Comparison of ENCODE assay signal across 24 mouse cellular contexts in genomic region chr4:55464192-55464591, GRCm38 (mm10).
DNase-seq lines count a peak whose midpoint lies in the region; ATAC-seq and TF ChIP-seq lines count a peak whose summit lies in the region.
"Had no signal": no experiment of that assay in that cellular context is flagged by ENCODE, and none has a peak within 500 bp of the region (broad histone marks: within the 10 kb centered on the region; RNA-seq: fewer than 3 reads in every experiment).

No protein-coding gene starts in this region.

- no peaks in the 10 kb centered on the region for H3K79me2 ChIP-seq in MEL (ENCODE audit: control insufficient read depth, insufficient read depth, low read length, poor library complexity)

- DNase-seq in forebrain, embryonic 11.5 days (ENCODE audit: low spot score) = no peak
- DNase-seq in MEL (ENCODE audit: low read depth, low spot score) = peak; percentile 30
- DNase-seq in layer of hippocampus, adult 11-12 months (ENCODE audit: low spot score) = no peak
- DNase-seq: adrenal gland, adult 8-10 months; cerebellum, adult 18-20 months; cerebellum, postnatal 14 days; gastrocnemius, postnatal 25 days; heart, adult 2 months; heart, postnatal 14 days; kidney, adult 9 months; kidney, postnatal 14 days; layer of hippocampus, postnatal 36 days; spleen, adult 18-20 months; thymus, postnatal 14 days had no signal

- ATAC-seq in forebrain, embryonic 11.5 days (replicated peaks; ENCODE audit: low FRiP score) = peak; percentile 58
- ATAC-seq in forebrain, embryonic 15.5 days (replicated peaks) = no peak
- peak; percentile 78 for ATAC-seq in intestine, embryonic 15.5 days
- no peak for ATAC-seq in inflammation-experienced regulatory T-cells, adult 6 months

- WGBS in forebrain, embryonic 11.5 days = 8% methylated on average over 8 of the region's 8 CpGs
- 9% methylated on average over 8 of the region's 8 CpGs for WGBS in forebrain, embryonic 15.5 days
- 29% methylated on average over 8 of the region's 8 CpGs for WGBS in intestine, embryonic 15.5 days

- H3K36me3 ChIP-seq in forebrain, embryonic 11.5 days (ENCODE audit: control insufficient read depth, insufficient read depth, low read length) = no peaks in the 10 kb centered on the region
- H3K36me3 ChIP-seq in forebrain, embryonic 15.5 days = no peaks in the 10 kb centered on the region
- H3K36me3 ChIP-seq in E14TG2a.4 (ENCODE audit: insufficient read depth, low read length) = peaks cover 6% of the 10 kb centered on the region; the same call in 1 of the 2 replicates
- H3K36me3 ChIP-seq in MEL (ENCODE audit: control insufficient read depth in 1 of 2, insufficient read depth in 2 of 2, low read length in 2 of 2) = no peaks in the 10 kb centered on the region
- no peaks in the 10 kb centered on the region for H3K36me3 ChIP-seq in intestine, embryonic 15.5 days
- H3K36me3 ChIP-seq: embryonic facial prominence, embryonic 15.5 days; heart, embryonic 13.5 days; hindbrain, embryonic 13.5 days; neural tube, embryonic 15.5 days had no signal

- no peak overlapping the region for H3K9ac ChIP-seq in forebrain, embryonic 11.5 days (ENCODE audit: low read length)
- no peak overlapping the region for H3K9ac ChIP-seq in forebrain, embryonic 15.5 days (replicated peaks)
- no peak overlapping the region for H3K9ac ChIP-seq in MEL (ENCODE audit: control insufficient read depth, low read depth, low read length, poor library complexity, severe bottlenecking)
- no peak overlapping the region for H3K9ac ChIP-seq in intestine, embryonic 15.5 days
- H3K9ac ChIP-seq: embryonic facial prominence, embryonic 15.5 days; heart, embryonic 13.5 days; hindbrain, embryonic 13.5 days; neural tube, embryonic 15.5 days had no signal

- no peak for TF ChIP-seq RAD21 in MEL (IDR thresholded peaks at IDR 0.05; ENCODE audit: low read depth, low read length)

- no peak overlapping the region for H3K27ac ChIP-seq in forebrain, embryonic 11.5 days (ENCODE audit: low read depth, low read length)
- no peak overlapping the region for H3K27ac ChIP-seq in forebrain, embryonic 15.5 days (replicated peaks)
- H3K27ac ChIP-seq in MEL (ENCODE audit: control insufficient read depth, low read depth, low read length) = no peak overlapping the region
- H3K27ac ChIP-seq in intestine, embryonic 15.5 days = no peak overlapping the region
- H3K27ac ChIP-seq: embryonic facial prominence, embryonic 15.5 days; heart, adult 2 months; heart, embryonic 13.5 days; hindbrain, embryonic 13.5 days; layer of hippocampus, adult 2 months; macrophage; neural tube, embryonic 15.5 days had no signal

- TF ChIP-seq POLR2A in MEL (IDR thresholded peaks at IDR 0.05; ENCODE audit: control insufficient read depth in 1 of 2, insufficient read depth in 1 of 2, low read depth in 1 of 2, low read length in 2 of 2, poor library complexity in 1 of 2) = no peak

- no peak for TF ChIP-seq CTCF in E14TG2a.4 (conservative IDR thresholded peaks at IDR 0.05; ENCODE audit: low read length)
- no peak for TF ChIP-seq CTCF in MEL (IDR thresholded peaks at IDR 0.05 in 2 of 3, conservative IDR thresholded peaks at IDR 0.05 in 1 of 3; ENCODE audit: control insufficient read depth in 1 of 3, insufficient read depth in 1 of 3, low read depth in 2 of 3, low read length in 3 of 3, poor library complexity in 1 of 3, severe bottlenecking in 1 of 3)

- no peaks in the 10 kb centered on the region for H3K27me3 ChIP-seq in forebrain, embryonic 11.5 days (ENCODE audit: control insufficient read depth, insufficient read depth, low read length)
- no peaks in the 10 kb centered on the region for H3K27me3 ChIP-seq in forebrain, embryonic 15.5 days
- H3K27me3 ChIP-seq in E14TG2a.4 (ENCODE audit: insufficient read depth, low read length) = no peaks in the 10 kb centered on the region
- no peaks in the 10 kb centered on the region; a peak in 1 of 4 replicates for H3K27me3 ChIP-seq in MEL (ENCODE audit: control insufficient read depth in 1 of 2, insufficient read depth in 2 of 2, low read length in 2 of 2)
- no peaks in the 10 kb centered on the region for H3K27me3 ChIP-seq in intestine, embryonic 15.5 days (replicated peaks)
- H3K27me3 ChIP-seq: embryonic facial prominence, embryonic 15.5 days; heart, embryonic 13.5 days; neural tube, embryonic 15.5 days had no signal

- H3K4me1 ChIP-seq in forebrain, embryonic 11.5 days (replicated peaks; ENCODE audit: control insufficient read depth, insufficient read depth, low read length) = peaks cover 5% of the 10 kb centered on the region
- H3K4me1 ChIP-seq in forebrain, embryonic 15.5 days = peaks cover 7% of the 10 kb centered on the region; the same call in 1 of the 2 replicates
- peaks cover 89% of the 10 kb centered on the region for H3K4me1 ChIP-seq in E14TG2a.4 (replicated peaks; ENCODE audit: low read depth, low read length)
- H3K4me1 ChIP-seq in MEL (ENCODE audit: control insufficient read depth in 1 of 2, insufficient read depth in 2 of 2, low read length in 2 of 2) = no peaks in the 10 kb centered on the region; a peak in 1 of 4 replicates
- H3K4me1 ChIP-seq in intestine, embryonic 15.5 days (replicated peaks) = no peaks in the 10 kb centered on the region
- H3K4me1 ChIP-seq: embryonic facial prominence, embryonic 15.5 days; neural tube, embryonic 15.5 days had no signal

- no peak for TF ChIP-seq EP300 in MEL (IDR thresholded peaks at IDR 0.05; ENCODE audit: low read depth in 1 of 2, low read length in 2 of 2)

- H3K4me2 ChIP-seq in forebrain, embryonic 11.5 days (ENCODE audit: low read depth, low read length, severe bottlenecking) = no peak overlapping the region
- no peak overlapping the region for H3K4me2 ChIP-seq in forebrain, embryonic 15.5 days (replicated peaks)
- H3K4me2 ChIP-seq in intestine, embryonic 15.5 days (replicated peaks) = peak overlapping the region; percentile 22; the same call in 1 of the 2 replicates
- H3K4me2 ChIP-seq: embryonic facial prominence, embryonic 15.5 days; heart, embryonic 13.5 days; hindbrain, embryonic 13.5 days; neural tube, embryonic 15.5 days had no signal

- no peaks in the 10 kb centered on the region for H3K9me3 ChIP-seq in forebrain, embryonic 11.5 days (ENCODE audit: control insufficient read depth, low read length)
- no peaks in the 10 kb centered on the region for H3K9me3 ChIP-seq in forebrain, embryonic 15.5 days
- H3K9me3 ChIP-seq in E14TG2a.4 (ENCODE audit: low read length) (no peaks in the 10 kb centered on the region), MEL (replicated peaks; ENCODE audit: insufficient read depth, low read length) (no peaks in the 10 kb centered on the region)
- no peaks in the 10 kb centered on the region for H3K9me3 ChIP-seq in intestine, embryonic 15.5 days
- H3K9me3 ChIP-seq: embryonic facial prominence, embryonic 15.5 days; heart, embryonic 13.5 days; hindbrain, embryonic 13.5 days; neural tube, embryonic 15.5 days had no signal

- no peak overlapping the region for H3K4me3 ChIP-seq in forebrain, embryonic 11.5 days (ENCODE audit: low read depth, low read length)
- no peak overlapping the region for H3K4me3 ChIP-seq in forebrain, embryonic 15.5 days
- H3K4me3 ChIP-seq in E14TG2a.4 (replicated peaks; ENCODE audit: low read length) = peak overlapping the region; percentile 49; the same call in 1 of the 2 replicates
- no peak overlapping the region for H3K4me3 ChIP-seq in MEL (ENCODE audit: control insufficient read depth in 1 of 2, insufficient read depth in 1 of 2, low read depth in 2 of 2, low read length in 2 of 2)
- no peak overlapping the region for H3K4me3 ChIP-seq in intestine, embryonic 15.5 days (replicated peaks)
- H3K4me3 ChIP-seq: embryonic facial prominence, embryonic 15.5 days; heart, adult 2 months; heart, embryonic 13.5 days; hindbrain, embryonic 13.5 days; layer of hippocampus, adult 2 months; neural tube, embryonic 15.5 days had no signal

TF ChIP-seq in MEL, 35 proteins besides CTCF, POLR2A, EP300 and RAD21:
- no peak for TF ChIP-seq E2F4 (IDR thresholded peaks at IDR 0.05; ENCODE audit: borderline replicate concordance, low read depth, low read length)
- TF ChIP-seq JUND (IDR thresholded peaks at IDR 0.05; ENCODE audit: low read depth, low read length) = no peak
- TF ChIP-seq HCFC1 (IDR thresholded peaks at IDR 0.05; ENCODE audit: low read depth, low read length) = no peak
- TF ChIP-seq MAX (IDR thresholded peaks at IDR 0.05; ENCODE audit: low read length) = no peak
- no peak for TF ChIP-seq CHD2 (IDR thresholded peaks at IDR 0.05; ENCODE audit: low read length)
- TF ChIP-seq ZKSCAN1 (IDR thresholded peaks at IDR 0.05; ENCODE audit: low read depth, low read length) = no peak
- TF ChIP-seq MYC (IDR thresholded peaks at IDR 0.05; ENCODE audit: low read depth, low read length) = no peak
- no peak for TF ChIP-seq BHLHE40 (IDR thresholded peaks at IDR 0.05; ENCODE audit: borderline replicate concordance, low read depth, low read length)
- no peak for TF ChIP-seq ELF1 (IDR thresholded peaks at IDR 0.05; ENCODE audit: low read depth, low read length)
- TF ChIP-seq USF1 (IDR thresholded peaks at IDR 0.05; ENCODE audit: low read depth, low read length) = no peak
- no peak for TF ChIP-seq TBP (IDR thresholded peaks at IDR 0.05; ENCODE audit: low read depth, low read length)
- no peak for TF ChIP-seq MAZ (IDR thresholded peaks at IDR 0.05; ENCODE audit: low read depth, low read length)

Comparison
In these comparisons a context has a peak if more than half of its experiments do, and no peak if none do; other contexts are left out.
1. ATAC-seq: peak in forebrain, embryonic 11.5 days (single experiment) and intestine, embryonic 15.5 days (single experiment); none in forebrain, embryonic 15.5 days (single experiment) and inflammation-experienced regulatory T-cells, adult 6 months (single experiment).